Mouse (Mus musculus) skeletal muscle tissue, postnatal 0 days (tissue): ENCODE results near the gene Rhox4a. TPM values are rescaled to one million over a fixed set of nuclear protein-coding genes. Genes with fewer than 3 reads are reported as not detected.

ENCODE experiments used
- polyA plus RNA-seq: library from polyadenylated mRNA; unstranded; fragments of >200 nt; fragmentation: Nextera tagmentation; extraction: Ambion mirVana; gene quantifications from 2 replicates; pipeline ENCODE4 v1.2.1, GENCODE M21; 2015

Gene Rhox4a
- not detected in 2 replicates for polyA plus RNA-seq

DNA sequence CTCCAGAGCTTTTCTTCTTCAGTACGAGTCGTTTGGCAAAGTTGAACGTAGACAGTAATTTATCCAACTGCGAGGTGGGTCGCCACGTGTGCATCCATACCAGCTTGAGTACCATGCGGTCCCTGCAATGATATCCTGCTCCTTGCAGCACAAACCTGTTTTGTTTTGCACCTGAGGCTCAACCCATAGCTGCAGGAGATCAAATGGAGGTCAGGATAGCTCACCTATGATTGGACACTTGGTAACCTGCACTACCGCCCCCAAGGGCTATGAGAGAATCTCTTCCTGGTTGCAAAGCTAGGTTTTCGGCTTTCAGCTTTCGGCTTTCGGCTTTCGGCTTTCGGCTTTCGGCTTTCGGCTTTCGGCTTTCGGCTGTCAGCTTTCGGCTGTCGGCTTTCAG is at the start of gene Rhox4a:
Gene Rhox4a (plus strand): TSS at position 301 of the 400 bp plus-strand sequence.

GRCm38 (mm10) chrX:37222158-37222557 is 43.0 kb upstream of the Rhox4a start, which contains the start of gene Rhox1:
Gene Rhox1 (minus strand): TSS chrX:37222258.

DNA sequence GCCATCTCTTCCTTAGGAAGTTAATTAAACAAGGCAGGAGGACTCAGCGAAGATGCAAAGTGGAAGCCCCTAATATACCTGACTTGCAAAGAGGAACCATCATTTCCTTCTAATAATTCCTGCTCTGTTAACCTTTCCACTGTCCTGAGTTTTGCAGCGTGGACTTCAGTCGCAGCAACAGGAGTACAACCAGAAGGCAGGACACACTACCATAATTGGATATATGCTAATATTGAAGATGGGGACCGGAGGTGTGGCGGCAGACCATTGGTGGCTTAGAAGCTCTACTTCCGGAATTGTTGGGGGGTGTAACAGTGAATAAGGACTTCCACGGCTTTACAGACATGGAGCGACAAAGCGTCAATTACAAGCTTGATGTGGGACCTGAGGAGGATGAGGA is 20.5 kb upstream of the Rhox4a start, which contains the start of gene Rhox2a:
Gene Rhox2a (plus strand): TSS at position 301 of the 400 bp plus-strand sequence.

DNA sequence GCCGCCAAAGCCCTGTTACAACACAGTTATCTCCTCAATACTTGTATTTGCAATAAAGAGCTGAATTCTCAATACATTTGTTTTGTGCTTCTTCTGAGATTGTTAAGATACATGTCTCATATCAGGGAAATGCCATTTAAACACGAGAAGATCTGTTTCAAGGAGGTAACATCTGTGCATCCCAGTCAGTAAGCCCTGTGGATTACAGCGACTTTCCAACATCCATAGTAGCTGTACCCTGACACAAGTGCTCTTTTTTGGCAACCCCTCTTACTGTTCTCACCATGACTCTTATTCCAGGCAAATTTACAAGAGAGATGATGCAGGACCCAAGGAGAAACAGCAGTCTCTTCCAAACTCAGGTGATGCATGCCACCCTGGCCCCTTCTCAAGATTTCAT is 15.5 kb upstream of the Rhox4a start, which contains the start of gene Rhox3a:
Gene Rhox3a (plus strand): TSS at position 301 of the 400 bp plus-strand sequence.

Other genes with a start within 250 kb of the Rhox4a start
- 0.45 and 2.4 TPM in 2 replicates for gene Sowahd, start 216.5 kb upstream of the Rhox4a start, polyA plus RNA-seq
- gene Rpl39, start 179.9 kb upstream of the Rhox4a start, polyA plus RNA-seq, result 424 and 466 TPM in 2 replicates
- gene Upf3b, start 155.0 kb upstream of the Rhox4a start, polyA plus RNA-seq, result 7.7 and 8.2 TPM in 2 replicates
- gene Nkap, start 138.5 kb upstream of the Rhox4a start, polyA plus RNA-seq, result 9.0 and 9.9 TPM in 2 replicates
- not detected in 2 replicates for gene Akap14, start 96.5 kb upstream of the Rhox4a start, polyA plus RNA-seq
- gene Ndufa1, start 74.2 kb upstream of the Rhox4a start, polyA plus RNA-seq, result 757 and 886 TPM in 2 replicates
- 5.4 and 5.5 TPM in 2 replicates for gene Rnf113a1, start 74.1 kb upstream of the Rhox4a start, polyA plus RNA-seq
- gene Gm9, start 54.3 kb upstream of the Rhox4a start, polyA plus RNA-seq, result not detected in 2 replicates
- gene Rhox1, start 43.1 kb upstream of the Rhox4a start, polyA plus RNA-seq, result not detected in 2 replicates
- not detected in 2 replicates for gene Rhox2a, start 20.4 kb upstream of the Rhox4a start, polyA plus RNA-seq
- gene Rhox3a, start 15.4 kb upstream of the Rhox4a start, polyA plus RNA-seq, result not detected in 2 replicates
- 0.68 TPM in 1 of 2 replicates, not detected in the other for gene Rhox3a2, start 114.7 kb downstream of the Rhox4a start, polyA plus RNA-seq
- gene Rhox4a2, start 125.5 kb downstream of the Rhox4a start, polyA plus RNA-seq, result not detected in 2 replicates
- gene Rhox2b, start 146.7 kb downstream of the Rhox4a start, polyA plus RNA-seq, result not detected in 2 replicates
- gene Rhox4b, start 167.2 kb downstream of the Rhox4a start, polyA plus RNA-seq, result not detected in 2 replicates
- gene Rhox2c, start 188.3 kb downstream of the Rhox4a start, polyA plus RNA-seq, result 0.21 TPM in 1 of 2 replicates, not detected in the other
- 0.63 and 1.1 TPM in 2 replicates for gene Rhox3c, start 193.2 kb downstream of the Rhox4a start, polyA plus RNA-seq
- not detected in 2 replicates for gene Rhox4c, start 215.0 kb downstream of the Rhox4a start, polyA plus RNA-seq
- gene Rhox2d, start 228.1 kb downstream of the Rhox4a start, polyA plus RNA-seq, result not detected in 2 replicates
- gene Rhox4d, start 249.0 kb downstream of the Rhox4a start, polyA plus RNA-seq, result not detected in 2 replicates